Mouse (Mus musculus) neural tube, embryonic 11.5 days (tissue): ENCODE measurements around the gene Ankrd12. TPM values are rescaled to one million over a fixed set of nuclear protein-coding genes. Genes with fewer than 3 reads are reported as not detected.
A peak's percentile ranks its signal among the peaks of the same experiment; 100 is the strongest.

Source experiments
- ATAC-seq: fragments of 200-750 bp; cut with Nextera tagmentation; 2 replicates; pipeline ENCODE4 v1.8.0; 2017; ENCODE audit warnings: moderate number of reproducible peaks, mild to moderate bottlenecking, moderate TSS enrichment, moderate library complexity; ENCODE audit not compliant: insufficient read depth, low FRiP score, low TSS enrichment
- DNase-seq: peaks from one replicate; pipeline ENCODE4 v3.0.0-alpha.2; 2015; ENCODE audit warnings: low spot score
- H3K27ac ChIP-seq: fragments of 300-500 bp; sonication (generic); 2 replicates; pipeline ENCODE4 v1.5.1; 2014; ENCODE audit warnings: low read depth, mild to moderate bottlenecking, low read length
- H3K27me3 ChIP-seq: fragments of 300-500 bp; sonication (generic); 2 replicates; pipeline ENCODE4 v1.6.1; 2014; ENCODE audit warnings: mild to moderate bottlenecking, low read length, mixed read lengths; ENCODE audit not compliant: control insufficient read depth, insufficient read depth
- H3K36me3 ChIP-seq: fragments of 300-500 bp; sonication (generic); 2 replicates; pipeline ENCODE4 v1.6.1; 2014; ENCODE audit warnings: mild to moderate bottlenecking, low read length, moderate library complexity, mixed read lengths; ENCODE audit not compliant: control insufficient read depth, insufficient read depth
- H3K4me1 ChIP-seq: fragments of 300-500 bp; sonication (generic); 2 replicates; pipeline ENCODE4 v1.6.1; 2014; ENCODE audit warnings: low read length, mixed read lengths; ENCODE audit not compliant: control insufficient read depth, insufficient read depth
- H3K4me2 ChIP-seq: fragments of 300-500 bp; sonication (generic); 2 replicates; pipeline ENCODE4 v1.6.1; 2014; ENCODE audit warnings: low read depth, mild to moderate bottlenecking, moderate library complexity
- H3K4me3 ChIP-seq: fragments of 300-500 bp; sonication (generic); 2 replicates; pipeline ENCODE4 v1.5.1; 2014; ENCODE audit warnings: low read depth, low read length
- H3K9ac ChIP-seq: fragments of 300-500 bp; sonication (generic); 2 replicates; pipeline ENCODE4 v1.6.1; 2014; ENCODE audit warnings: mild to moderate bottlenecking, low read length
- H3K9me3 ChIP-seq: fragments of 300-500 bp; sonication (generic); 2 replicates; pipeline ENCODE4 v1.6.1; 2016; ENCODE audit warnings: low read length; ENCODE audit not compliant: control insufficient read depth
- WGBS: fragments of 180-500 bp; shearing (Covaris S2); extraction: QIAGEN DNeasy Blood & Tissue Kit; methylation state at CpG from one replicate; pipeline ENCODE4 v1.1.7; 2014; 5-methylcytosine and 5-hydroxymethylcytosine counted together
- polyA plus RNA-seq: library from polyadenylated mRNA; unstranded; fragments of >200 nt; fragmentation: Nextera tagmentation; extraction: Ambion mirVana; gene quantifications from 2 replicates; pipeline ENCODE4 v1.2.1, GENCODE M21; 2014

Gene Ankrd12
- polyA plus RNA-seq, 1 experiment from 2014 or later: 33.2 TPM

- WGBS: 63% methylated on average over 6 of the region's 6 CpGs
- H3K27me3 ChIP-seq: no peaks in the 10 kb centered on the region
- peak overlapping the region; percentile 44 for H3K4me2 ChIP-seq
- no peaks in the 10 kb centered on the region for H3K9me3 ChIP-seq
- no peak for ATAC-seq
- H3K4me3 ChIP-seq: peak overlapping the region; percentile 81; the same call in 1 of the 2 replicates
- H3K9ac ChIP-seq: no peak overlapping the region
- H3K27ac ChIP-seq: no peak overlapping the region
- peaks cover under 1% of the 10 kb centered on the region for H3K36me3 ChIP-seq
- peaks cover 8% of the 10 kb centered on the region for H3K4me1 ChIP-seq
- no peak for DNase-seq
Observed at GRCm38 (mm10) chr17:66110746-66111145, 33.9 kb upstream of the Ankrd12 start.

DNA sequence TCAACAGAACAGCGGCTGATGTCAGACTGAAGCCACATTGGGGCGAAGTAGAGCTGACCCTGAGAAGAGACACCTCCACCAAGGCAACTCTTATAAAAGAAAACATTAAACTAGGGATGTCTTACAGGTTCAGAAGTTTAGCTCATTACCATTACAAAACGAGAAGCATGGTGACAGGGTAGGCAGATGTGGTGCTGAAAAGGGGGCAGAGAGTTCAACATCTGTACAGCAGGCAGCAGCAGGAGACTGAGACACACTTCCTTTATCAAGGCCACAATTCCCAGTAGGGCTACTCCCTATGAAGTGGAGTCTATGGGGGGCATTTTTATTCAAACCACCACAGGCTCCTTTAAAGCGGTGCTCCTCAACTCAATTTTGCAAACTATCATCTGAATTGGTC, 31.3 kb upstream of the Ankrd12 start:
- Histone ChIP-seq H3K4me2 (no peak overlapping the region), H3K27me3 (no peaks in the 10 kb centered on the region), H3K27ac (no peak overlapping the region), H3K4me1 (peaks cover 8% of the 10 kb centered on the region), H3K4me3 (no peak overlapping the region), H3K9ac (no peak overlapping the region), H3K36me3 (no peaks in the 10 kb centered on the region), H3K9me3 (no peaks in the 10 kb centered on the region)
- DNase-seq (no peak), ATAC-seq (no peak)
- 79% methylated on average over 4 of the region's 4 CpGs for WGBS

- DNase-seq (no peak), ATAC-seq (no peak)
- 78% methylated on average over 8 of the region's 8 CpGs for WGBS
- Histone ChIP-seq H3K27me3 (no peaks in the 10 kb centered on the region), H3K27ac (no peak overlapping the region), H3K4me3 (no peak overlapping the region), H3K9me3 (no peaks in the 10 kb centered on the region), H3K36me3 (no peaks in the 10 kb centered on the region), H3K4me2 (no peak overlapping the region), H3K9ac (no peak overlapping the region), H3K4me1 (peaks cover 7% of the 10 kb centered on the region)
Observed at GRCm38 (mm10) chr17:66107466-66107865, 30.6 kb upstream of the Ankrd12 start.

DNA sequence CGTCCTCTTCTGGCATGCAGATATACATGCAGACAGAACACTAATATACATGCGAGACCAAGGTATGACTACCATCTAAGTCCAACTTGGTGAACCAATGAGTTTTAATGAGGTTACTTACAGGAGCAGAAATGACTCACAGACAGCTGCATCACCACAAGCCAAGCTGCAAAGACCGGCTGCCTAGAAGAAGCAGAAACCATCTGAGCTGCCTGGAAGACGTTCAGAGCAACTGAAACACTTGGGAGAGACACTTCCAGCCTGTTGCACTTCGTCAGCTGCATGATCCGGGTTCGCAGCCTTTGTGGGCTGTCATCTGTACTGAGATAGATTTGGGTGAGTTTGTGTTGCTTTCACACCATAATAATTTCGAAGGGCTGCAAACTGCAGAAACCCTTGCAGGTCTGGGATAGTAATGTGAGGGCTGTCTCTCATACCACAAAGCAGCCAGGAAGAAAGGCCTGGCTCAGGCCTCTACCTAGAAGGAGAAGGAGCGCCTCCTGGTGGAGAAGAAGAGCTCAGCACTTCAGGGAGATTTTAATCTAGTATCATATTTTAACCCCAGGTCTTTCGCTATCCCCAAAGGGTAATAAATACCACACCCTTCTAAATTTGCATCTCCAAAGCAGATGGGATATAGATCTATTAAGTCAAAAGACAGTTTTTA, 29.8 kb upstream of the Ankrd12 start:
- Histone ChIP-seq H3K27me3 (no peaks in the 10 kb centered on the region), H3K4me1 (0 out of 2 replicates have a peak, but pooled peaks cover 3% of the 10 kb centered on the region), H3K9me3 (no peaks in the 10 kb centered on the region), H3K36me3 (no peaks in the 10 kb centered on the region), H3K9ac (no peak overlapping the region), H3K27ac (no peak overlapping the region), H3K4me2 (no peak overlapping the region), H3K4me3 (no peak overlapping the region)
- peak; percentile 53 for DNase-seq
- ATAC-seq: no peak
- 55% methylated on average over 10 of the region's 10 CpGs for WGBS

DNA sequence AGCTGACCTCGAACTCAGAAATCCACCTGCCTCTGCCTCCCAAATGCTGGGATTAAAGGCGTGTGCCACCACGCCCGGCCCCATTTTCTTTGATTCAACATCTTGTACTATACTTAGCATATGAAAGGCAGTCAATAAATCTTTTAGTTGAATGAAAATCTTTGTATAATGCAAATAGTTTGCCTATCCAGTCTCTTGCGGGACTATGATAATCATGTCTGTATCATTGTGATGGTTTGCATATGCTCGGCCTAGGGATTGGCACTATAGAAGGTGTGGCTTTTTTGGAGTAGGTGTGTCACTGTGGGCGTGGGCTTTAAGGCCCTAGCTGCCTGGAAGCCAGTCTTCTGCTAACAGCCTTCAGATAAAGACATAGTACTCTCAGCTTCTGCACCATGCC, 27.2 kb upstream of the Ankrd12 start:
- H3K4me3 ChIP-seq: no peak overlapping the region
- WGBS: 87% methylated on average over 7 of the region's 7 CpGs
- H3K9me3 ChIP-seq: no peaks in the 10 kb centered on the region
- H3K36me3 ChIP-seq: no peaks in the 10 kb centered on the region
- peaks cover 4% of the 10 kb centered on the region; the same call in 1 of the 2 replicates for H3K4me1 ChIP-seq
- H3K27ac ChIP-seq: no peak overlapping the region
- H3K27me3 ChIP-seq: no peaks in the 10 kb centered on the region
- H3K9ac ChIP-seq: no peak overlapping the region
- no peak for ATAC-seq
- no peak overlapping the region for H3K4me2 ChIP-seq
- DNase-seq: no peak

GRCm38 (mm10) chr17:66101380-66102330, 24.8 kb upstream of the Ankrd12 start, which contains the start of gene Ndufv2:
Gene Ndufv2, minus strand, starts transcription at chr17:66101559.
- DNase-seq (peak; percentile 99), ATAC-seq (peak; percentile 99)
- Histone ChIP-seq H3K4me1 (peaks cover 4% of the 10 kb centered on the region; the same call in 1 of the 2 replicates), H3K27ac (peak within 1 kb of the TSS; percentile 84), H3K27me3 (no peaks in the 10 kb centered on the region), H3K36me3 (no peaks in the 10 kb centered on the region), H3K9ac (peak within 1 kb of the TSS; percentile 95), H3K9me3 (no peaks in the 10 kb centered on the region), H3K4me2 (peak within 1 kb of the TSS; percentile 56), H3K4me3 (peak within 1 kb of the TSS; percentile 85)
- 1% methylated on average over 67 of the region's 67 CpGs for WGBS

GRCm38 (mm10) chr17:66100566-66101379, 23.9 kb upstream of the Ankrd12 start:
- 1% methylated on average over 41 of the region's 41 CpGs for WGBS
- H3K27me3 ChIP-seq: no peaks in the 10 kb centered on the region
- peak overlapping the region; percentile 84 for H3K27ac ChIP-seq
- no peaks in the 10 kb centered on the region for H3K36me3 ChIP-seq
- ATAC-seq: no peak
- H3K4me3 ChIP-seq: peak overlapping the region; percentile 85
- no peak for DNase-seq
- H3K4me2 ChIP-seq: peak overlapping the region; percentile 56
- peak overlapping the region; percentile 95 for H3K9ac ChIP-seq
- H3K4me1 ChIP-seq: peaks cover 4% of the 10 kb centered on the region; the same call in 1 of the 2 replicates
- no peaks in the 10 kb centered on the region for H3K9me3 ChIP-seq

- peaks cover 2% of the 10 kb centered on the region; the same call in 1 of the 2 replicates for H3K36me3 ChIP-seq
- H3K9ac ChIP-seq: no peak overlapping the region
- H3K4me1 ChIP-seq: no peaks in the 10 kb centered on the region
- 94% methylated on average over 3 of the region's 3 CpGs for WGBS
- no peaks in the 10 kb centered on the region for H3K9me3 ChIP-seq
- H3K4me2 ChIP-seq: no peak overlapping the region
- no peaks in the 10 kb centered on the region for H3K27me3 ChIP-seq
- H3K4me3 ChIP-seq: no peak overlapping the region
- DNase-seq (no peak), ATAC-seq (no peak)
- H3K27ac ChIP-seq: no peak overlapping the region
Observed at GRCm38 (mm10) chr17:66092664-66093063, 15.8 kb upstream of the Ankrd12 start.
